Mouse (Mus musculus) lung, adult 2 months (tissue): ENCODE data around the gene Wdr60.

ENCODE experiments used
- CTCF ChIP-seq: fragments of 200-500 bp; IDR thresholded peaks from 2 replicates; pipeline ENCODE4 v1.5.1; 2011; ENCODE audit warnings: mild to moderate bottlenecking, low read length, control low read depth; ENCODE audit not compliant: insufficient read depth
- POLR2A ChIP-seq: fragments of 200-500 bp; IDR thresholded peaks from 2 replicates; pipeline ENCODE4 v1.6.1; 2011; ENCODE audit warnings: low read depth, mild to moderate bottlenecking, control low read depth, low read length, borderline replicate concordance; ENCODE audit errors: extremely low read depth

DNA sequence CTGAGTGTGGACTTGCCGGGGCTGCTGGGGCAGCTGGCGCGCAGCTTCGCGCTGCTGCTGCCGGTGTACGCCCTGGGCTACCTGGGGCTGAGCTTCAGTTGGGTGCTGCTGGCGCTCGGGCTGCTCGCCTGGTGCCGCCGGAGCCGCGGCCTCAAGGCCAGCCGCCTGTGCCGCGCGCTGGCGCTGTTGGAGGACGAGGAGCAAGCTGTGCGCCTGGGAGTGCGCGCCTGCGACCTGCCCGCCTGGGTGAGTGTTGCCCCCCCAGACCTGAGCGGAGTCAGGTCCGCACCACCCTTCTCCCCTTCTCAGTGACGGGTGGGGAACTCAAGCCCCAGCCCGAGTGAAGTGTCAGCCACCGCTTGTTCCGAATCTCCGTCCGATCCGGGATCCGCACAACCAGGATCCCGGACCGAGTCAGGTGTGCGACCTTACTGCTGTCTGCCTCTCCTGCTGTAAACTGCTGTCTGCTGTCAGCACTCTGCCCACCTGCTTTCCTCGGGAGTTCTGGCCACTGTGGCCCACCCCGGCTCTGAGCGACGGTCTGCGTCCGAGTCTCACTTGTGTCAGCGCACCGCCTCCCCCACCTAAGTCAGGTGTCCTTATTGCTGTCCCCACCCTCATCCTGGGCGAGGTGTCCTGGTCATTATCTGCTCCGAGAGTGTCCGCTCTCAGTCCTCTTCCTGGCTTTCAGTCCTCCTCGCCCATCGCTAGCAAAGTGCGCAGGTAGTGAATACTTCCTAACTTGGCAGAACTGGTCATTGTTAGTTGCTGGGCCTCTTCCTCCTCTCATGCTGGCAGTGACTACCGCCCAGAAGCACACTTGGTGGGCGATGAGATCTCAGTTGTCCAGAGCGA, 18.8 kb upstream of the Wdr60 start:
- 0 out of 2 replicates have a peak, but pooled peaks have one; percentile 16 for TF ChIP-seq POLR2A
- TF ChIP-seq CTCF, result no peak
